ENCODE assay signal across 27 mouse cellular contexts in genomic region chr12:108421477-108421876, GRCm38 (mm10). TPM values are rescaled to one million over a fixed set of nuclear protein-coding genes. Genes with fewer than 3 reads are reported as not detected.
DNase-seq lines count a peak whose midpoint lies in the region; ATAC-seq lines count a peak whose summit lies in the region.
"Had no signal": no experiment of that assay in that cellular context is flagged by ENCODE, and none has a peak within 500 bp of the region (broad histone marks: within the 10 kb centered on the region; RNA-seq: fewer than 3 reads in every experiment).

No protein-coding gene starts in this region.

- peaks cover 17% of the 10 kb centered on the region for H3K4me1 ChIP-seq in heart, embryonic 10.5 days
- peaks cover 73% of the 10 kb centered on the region for H3K4me1 ChIP-seq in hindbrain, embryonic 10.5 days (replicated peaks)
- H3K4me1 ChIP-seq in hindbrain, embryonic 16.5 days (ENCODE audit: control insufficient read depth, insufficient read depth, low read depth, low read length), result peaks cover 23% of the 10 kb centered on the region
- peaks cover 54% of the 10 kb centered on the region for H3K4me1 ChIP-seq in embryonic facial prominence, embryonic 10.5 days
- H3K4me1 ChIP-seq in liver, embryonic 16.5 days (ENCODE audit: control insufficient read depth, low read depth, low read length), result no peaks in the 10 kb centered on the region

- no peak overlapping the region for H3K9ac ChIP-seq in hindbrain, embryonic 16.5 days (ENCODE audit: low read depth, low read length)
- H3K9ac ChIP-seq in liver, embryonic 16.5 days (ENCODE audit: low read depth, low read length), result no peak overlapping the region
- H3K9ac ChIP-seq: forebrain, embryonic 12.5 days; hindbrain, embryonic 15.5 days; kidney, embryonic 15.5 days; limb, embryonic 13.5 days; liver, embryonic 15.5 days had no signal

- 56% methylated on average over 1 of the region's 1 CpGs for WGBS in heart, embryonic 10.5 days
- WGBS in hindbrain, embryonic 10.5 days, result 87% methylated on average over 1 of the region's 1 CpGs
- 74% methylated on average over 1 of the region's 1 CpGs for WGBS in hindbrain, embryonic 16.5 days
- WGBS in embryonic facial prominence, embryonic 10.5 days, result 84% methylated on average over 1 of the region's 1 CpGs
- WGBS in liver, embryonic 16.5 days (ENCODE audit: insufficient replicate concordance), result 20% methylated on average over 1 of the region's 1 CpGs

- ATAC-seq in hindbrain, embryonic 16.5 days, result no peak
- ATAC-seq in liver, embryonic 16.5 days (ENCODE audit: low read depth), result 0 out of 2 replicates have a peak, but pooled peaks have one; percentile 8
- ATAC-seq: CD4-positive, CD25-positive, alpha-beta regulatory T cell, adult 4 months had no signal

- H3K36me3 ChIP-seq in heart, embryonic 10.5 days, result no peaks in the 10 kb centered on the region
- H3K36me3 ChIP-seq in hindbrain, embryonic 10.5 days, result no peaks in the 10 kb centered on the region
- no peaks in the 10 kb centered on the region for H3K36me3 ChIP-seq in hindbrain, embryonic 16.5 days (ENCODE audit: control insufficient read depth, insufficient read depth, low read length)
- no peaks in the 10 kb centered on the region for H3K36me3 ChIP-seq in embryonic facial prominence, embryonic 10.5 days (replicated peaks)
- no peaks in the 10 kb centered on the region for H3K36me3 ChIP-seq in liver, embryonic 16.5 days (ENCODE audit: control insufficient read depth, insufficient read depth)
- H3K36me3 ChIP-seq: forebrain, embryonic 12.5 days; hindbrain, embryonic 15.5 days; kidney, embryonic 15.5 days; limb, embryonic 13.5 days; liver, embryonic 15.5 days had no signal

- H3K4me3 ChIP-seq in heart, embryonic 10.5 days, result no peak overlapping the region
- H3K4me3 ChIP-seq in hindbrain, embryonic 10.5 days, result no peak overlapping the region
- H3K4me3 ChIP-seq in hindbrain, embryonic 16.5 days (ENCODE audit: low read length), result no peak overlapping the region
- H3K4me3 ChIP-seq in embryonic facial prominence, embryonic 10.5 days, result no peak overlapping the region
- H3K4me3 ChIP-seq in liver, embryonic 16.5 days (ENCODE audit: low read depth, low read length), result no peak overlapping the region
- H3K4me3 ChIP-seq: erythroblast, embryonic 14.5 days; limb, embryonic 13.5 days; liver, embryonic 15.5 days had no signal

- no peaks in the 10 kb centered on the region for H3K9me3 ChIP-seq in heart, embryonic 10.5 days
- H3K9me3 ChIP-seq in hindbrain, embryonic 10.5 days, result no peaks in the 10 kb centered on the region
- H3K9me3 ChIP-seq in hindbrain, embryonic 16.5 days (ENCODE audit: control insufficient read depth, low read length), result no peaks in the 10 kb centered on the region
- H3K9me3 ChIP-seq in embryonic facial prominence, embryonic 10.5 days, result no peaks in the 10 kb centered on the region
- no peaks in the 10 kb centered on the region for H3K9me3 ChIP-seq in liver, embryonic 16.5 days (replicated peaks; ENCODE audit: control insufficient read depth, low read length)
- H3K9me3 ChIP-seq: forebrain, embryonic 12.5 days; hindbrain, embryonic 15.5 days; kidney, embryonic 15.5 days; limb, embryonic 13.5 days; liver, embryonic 15.5 days had no signal

- peak overlapping the region; percentile 0; the same call in 1 of the 2 replicates for H3K27ac ChIP-seq in heart, embryonic 10.5 days
- peak overlapping the region; percentile 30; the same call in 1 of the 2 replicates for H3K27ac ChIP-seq in hindbrain, embryonic 10.5 days
- H3K27ac ChIP-seq in hindbrain, embryonic 16.5 days (ENCODE audit: low read depth, low read length), result no peak overlapping the region
- H3K27ac ChIP-seq in embryonic facial prominence, embryonic 10.5 days (replicated peaks), result 0 out of 2 replicates have a peak overlapping the region, but pooled peaks have one; percentile 14
- no peak overlapping the region for H3K27ac ChIP-seq in liver, embryonic 16.5 days (ENCODE audit: low read length)
- H3K27ac ChIP-seq: limb, embryonic 13.5 days; liver, embryonic 15.5 days; macrophage had no signal

- DNase-seq in heart, embryonic 10.5 days (ENCODE audit: low spot score), result no peak
- no peak for DNase-seq in heart, adult 18-20 months
- DNase-seq in hindbrain, embryonic 10.5 days (ENCODE audit: low spot score), result no peak
- no peak for DNase-seq in embryonic facial prominence, embryonic 10.5 days (ENCODE audit: low spot score)
- no peak for DNase-seq in thymus, postnatal 36 days
- DNase-seq: adrenal gland, postnatal 14 days; cerebellum, adult 11 months; cerebellum, adult 9-11 months; gastrocnemius, postnatal 36 days; kidney, adult 18-20 months; kidney, postnatal 25 days; midbrain, embryonic 14.5 days; thymus, adult 2 months; thymus, postnatal 4 days had no signal

- peaks cover 9% of the 10 kb centered on the region; the same call in 1 of the 2 replicates for H3K27me3 ChIP-seq in heart, embryonic 10.5 days (ENCODE audit: insufficient read depth, poor library complexity, severe bottlenecking)
- H3K27me3 ChIP-seq in hindbrain, embryonic 10.5 days (ENCODE audit: insufficient read depth, poor library complexity, severe bottlenecking), result peaks cover 12% of the 10 kb centered on the region
- H3K27me3 ChIP-seq in hindbrain, embryonic 16.5 days (replicated peaks; ENCODE audit: control insufficient read depth, insufficient read depth, low read length), result no peaks in the 10 kb centered on the region
- peaks cover 17% of the 10 kb centered on the region for H3K27me3 ChIP-seq in embryonic facial prominence, embryonic 10.5 days (replicated peaks; ENCODE audit: low read depth, poor library complexity, severe bottlenecking)
- H3K27me3 ChIP-seq in liver, embryonic 16.5 days (ENCODE audit: control insufficient read depth, insufficient read depth, low read depth, low read length), result peaks cover 28% of the 10 kb centered on the region
- H3K27me3 ChIP-seq: hindbrain, embryonic 15.5 days; kidney, embryonic 15.5 days had no signal

- H3K4me2 ChIP-seq in hindbrain, embryonic 16.5 days (ENCODE audit: low read length), result no peak overlapping the region
- H3K4me2 ChIP-seq in liver, embryonic 16.5 days (ENCODE audit: low read depth, low read length), result no peak overlapping the region
- H3K4me2 ChIP-seq: liver, embryonic 15.5 days had no signal

RNA-seq across cellular contexts. Expression of gene Eml1, which starts 50.7 kb away (rescaled TPM):
- polyA plus RNA-seq in heart, embryonic 10.5 days (2016; fragmentation: Nextera tagmentation; extraction: Ambion mirVana), result 47.0 and 50.4 TPM in 2 replicates
- total RNA-seq in heart, adult 18-20 months (2021), result 10 to 100 TPM; 81.3 to 95.3 TPM
- 104 and 125 TPM in 2 replicates for polyA plus RNA-seq in hindbrain, embryonic 10.5 days (2016; fragmentation: Nextera tagmentation; extraction: Ambion mirVana)
- polyA plus RNA-seq in hindbrain, embryonic 16.5 days (2015; fragmentation: Nextera tagmentation; extraction: Ambion mirVana), result 59.3 and 62.3 TPM in 2 replicates
- 70.6 and 74.1 TPM in 2 replicates for polyA plus RNA-seq in embryonic facial prominence, embryonic 10.5 days (2016; fragmentation: Nextera tagmentation; extraction: Ambion mirVana)
- polyA plus RNA-seq in liver, embryonic 16.5 days (2015; fragmentation: Nextera tagmentation; extraction: Ambion mirVana), result 6.4 TPM in 2 replicates
- total RNA-seq: common myeloid progenitor, adult 5-6 weeks; hematopoietic stem cell, adult 5-6 weeks; monocyte, adult 5-6 weeks had no signal
- polyA plus RNA-seq: macrophage had no signal

Comparison
In these comparisons a context has a peak if more than half of its experiments do, and no peak if none do; other contexts are left out.
1. H3K27ac ChIP-seq: peak in heart, embryonic 10.5 days (single experiment), hindbrain, embryonic 10.5 days (single experiment) and embryonic facial prominence, embryonic 10.5 days (single experiment); none in hindbrain, embryonic 16.5 days (single experiment) and liver, embryonic 16.5 days (single experiment).